Mouse (Mus musculus): ENCODE results near the gene Fgf11.

- TF ChIP-seq CTCF (IDR thresholded peaks at IDR 0.05; ENCODE audit: low read depth) (no peak), EP300 (IDR thresholded peaks at IDR 0.05; ENCODE audit: low read depth) (no peak)
Observed at GRCm38 (mm10) chr11:69835326-69835965, 33.8 kb upstream of the Fgf11 start.
